Mouse (Mus musculus): ENCODE measurements around the gene Tagln. TPM values are rescaled to one million over a fixed set of nuclear protein-coding genes. Genes with fewer than 3 reads are reported as not detected.

Tagln gene
- polyA plus RNA-seq, 3 experiments from 2014 or later: 0.40 to 2.2 (median 1.1) TPM

- ATAC-seq: no peak
Measured at GRCm38 (mm10) chr9:45905811-45906237, 30.0 kb downstream of the Tagln start.

- ATAC-seq: no peak
Measured at GRCm38 (mm10) chr9:45905196-45905595, 30.7 kb downstream of the Tagln start.

- ATAC-seq: no peak
Measured at GRCm38 (mm10) chr9:45893681-45894080, 42.2 kb downstream of the Tagln start.

Other genes starting within 250 kb of the Tagln start
- gene Cep164, start 107.4 kb downstream of the Tagln start, polyA plus RNA-seq (2017; shearing (Covaris generic)): 10 to 100 TPM in 2 of 3 experiments, 1 to 10 TPM in 1; 9.2 to 12.9 (median 10.2) TPM
- 10 to 100 TPM in 1 of 3 experiments, 1 to 10 TPM in 2; 6.0 to 10.9 (median 9.7) TPM for gene Bace1, start 97.5 kb downstream of the Tagln start, polyA plus RNA-seq (2017; shearing (Covaris generic))
- gene Pcsk7, start 29.6 kb downstream of the Tagln start, polyA plus RNA-seq (2017; shearing (Covaris generic)): 10 to 100 TPM; 13.3 to 17.7 (median 17.4) TPM
- 10 to 100 TPM; 22.5 to 42.6 (median 30.6) TPM for gene Rnf214, start 29.1 kb downstream of the Tagln start, polyA plus RNA-seq (2017; shearing (Covaris generic))
- gene Sidt2, start 19.2 kb upstream of the Tagln start, polyA plus RNA-seq (2017; shearing (Covaris generic)): 10 to 100 TPM; 27.0 to 48.9 (median 35.8) TPM
- 10 to 100 TPM; 58.6 to 75.2 (median 67.0) TPM for gene Pafah1b2, start 76.6 kb upstream of the Tagln start, polyA plus RNA-seq (2017; shearing (Covaris generic))
- gene Sik3, start 76.8 kb upstream of the Tagln start, polyA plus RNA-seq (2017; shearing (Covaris generic)): 10 to 100 TPM; 11.0 to 13.9 (median 11.5) TPM